Mouse (Mus musculus): ENCODE data around the gene Cnp.
"Not testable (repeated sequence)": the region's sequence is repeated elsewhere in the genome, so short reads cannot be mapped to it uniquely, and the experiment has no call there.

The Cnp gene

GRCm38 (mm10) chr11:100585148-100585547 is 10.4 kb downstream of the Cnp start:
- no peak for DNase-seq (ENCODE audit: low read depth, low spot score)

- DNase-seq (ENCODE audit: low read depth, low spot score), result peak; percentile 63
Observed at GRCm38 (mm10) chr11:100588462-100588861, 13.8 kb downstream of the Cnp start.

GRCm38 (mm10) chr11:100592346-100593046 is 17.8 kb downstream of the Cnp start:
- DNase-seq (ENCODE audit: low read depth, low spot score), result no peak

GRCm38 (mm10) chr11:100594608-100595007 is 19.9 kb downstream of the Cnp start:
- no peak for DNase-seq (ENCODE audit: low read depth, low spot score)

DNA sequence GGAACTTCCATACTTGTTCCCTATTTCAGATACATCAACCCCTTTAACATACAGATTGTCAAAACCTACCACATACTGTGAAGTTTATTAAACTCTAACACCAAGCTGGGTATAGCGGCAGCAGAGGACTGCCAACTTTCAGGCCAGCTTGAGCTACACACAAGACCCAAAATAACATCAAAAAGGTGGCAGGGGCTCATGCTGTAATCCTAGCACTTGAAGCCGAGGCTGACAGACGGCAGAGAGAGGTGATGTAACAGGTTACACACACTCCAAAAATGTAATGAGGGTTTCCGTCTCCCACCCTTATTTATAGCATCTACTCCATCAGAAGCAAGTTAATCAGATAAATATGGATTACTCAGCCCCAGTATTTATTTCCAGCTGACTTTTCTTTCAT is 20.8 kb downstream of the Cnp start:
- DNase-seq (ENCODE audit: low read depth, low spot score), result no peak

DNA sequence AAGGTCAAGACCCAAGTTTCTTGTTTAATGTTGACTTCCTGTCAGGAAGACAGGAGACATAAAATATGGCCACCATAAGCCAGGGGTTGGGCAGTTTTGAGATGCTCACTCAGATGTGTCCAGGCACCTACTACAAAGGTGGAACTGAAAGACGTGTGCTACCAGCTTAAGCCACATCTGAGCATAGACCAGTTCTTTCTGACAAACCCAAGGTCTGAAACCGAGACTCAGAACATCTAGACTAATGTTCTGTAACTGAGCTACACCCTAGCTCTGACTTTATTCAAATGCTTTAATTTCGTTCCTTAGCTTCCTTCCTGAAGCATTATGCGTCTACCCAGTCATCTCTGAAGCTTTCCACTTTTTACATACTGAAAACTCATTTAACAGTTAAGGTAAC is 23.4 kb downstream of the Cnp start:
- DNase-seq (ENCODE audit: low read depth, low spot score), result no peak

DNA sequence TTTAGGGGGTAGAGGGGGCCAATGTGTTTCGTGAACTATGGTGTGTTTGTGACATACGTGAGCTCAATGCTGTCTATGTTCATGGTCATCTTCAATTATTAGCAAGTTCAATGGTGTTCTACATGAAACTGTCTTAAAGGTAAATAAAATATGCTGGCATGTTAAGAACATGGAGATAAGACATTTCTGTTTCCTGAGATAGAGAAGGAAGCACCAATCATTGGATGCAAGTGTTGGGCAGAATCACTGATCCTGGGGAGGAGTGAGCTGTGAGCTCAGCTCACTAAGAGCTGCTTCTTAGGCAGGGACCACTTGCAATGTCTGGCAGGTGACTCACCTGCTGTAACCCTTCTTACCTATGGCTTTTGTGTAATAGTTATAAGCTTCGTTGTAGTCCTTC is 26.7 kb downstream of the Cnp start:
- no peak for DNase-seq (ENCODE audit: low read depth, low spot score)

DNA sequence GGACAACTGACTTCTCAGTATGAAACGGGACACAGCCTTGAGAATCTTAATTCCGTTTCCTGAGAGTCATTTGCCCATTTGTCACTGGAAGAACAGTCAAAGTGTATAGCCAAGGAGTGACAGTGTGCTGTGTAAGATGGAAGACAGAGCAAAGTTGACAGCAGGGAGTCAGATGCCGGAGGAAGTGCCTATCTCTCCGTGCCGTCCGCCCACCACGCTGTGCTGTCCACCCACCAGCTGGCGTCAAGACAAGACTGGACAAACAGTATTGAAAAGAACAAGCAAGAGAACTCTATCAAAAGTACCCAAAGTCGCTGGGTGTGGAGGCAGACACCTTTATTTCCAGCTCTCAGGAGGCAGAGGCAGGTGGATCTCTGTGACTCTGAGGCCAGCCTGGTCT is 28.5 kb downstream of the Cnp start:
- no peak for DNase-seq (ENCODE audit: low read depth, low spot score)

- DNase-seq (ENCODE audit: low read depth, low spot score), result no peak
Observed at GRCm38 (mm10) chr11:100603813-100604212, 29.1 kb downstream of the Cnp start.

- no peak for DNase-seq (ENCODE audit: low read depth, low spot score)
Observed at GRCm38 (mm10) chr11:100604321-100605005, 29.8 kb downstream of the Cnp start.

DNA sequence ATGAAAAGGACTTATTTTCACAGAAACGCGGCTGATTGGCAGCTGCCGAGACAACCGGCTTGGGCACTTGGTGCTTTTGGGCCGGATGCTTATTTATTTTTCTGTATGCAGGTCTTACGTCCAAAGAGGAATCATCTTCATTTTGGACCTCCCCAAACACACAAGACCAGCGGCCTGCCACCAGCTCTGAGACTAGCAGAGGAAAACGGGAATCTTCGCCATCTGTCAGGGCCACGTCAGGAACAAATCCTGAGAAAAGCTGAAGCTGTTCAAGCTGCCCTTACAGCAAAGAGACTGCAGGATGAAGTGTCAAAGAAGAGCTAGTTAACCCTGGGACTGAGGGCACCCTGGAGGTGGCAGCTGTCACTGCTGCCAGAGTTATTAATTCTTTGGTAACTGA is 30.7 kb downstream of the Cnp start:
- DNase-seq (ENCODE audit: low read depth, low spot score), result no peak

- DNase-seq (ENCODE audit: low read depth, low spot score), result peak; percentile 56
Observed at GRCm38 (mm10) chr11:100607121-100607520, 32.4 kb downstream of the Cnp start.

DNA sequence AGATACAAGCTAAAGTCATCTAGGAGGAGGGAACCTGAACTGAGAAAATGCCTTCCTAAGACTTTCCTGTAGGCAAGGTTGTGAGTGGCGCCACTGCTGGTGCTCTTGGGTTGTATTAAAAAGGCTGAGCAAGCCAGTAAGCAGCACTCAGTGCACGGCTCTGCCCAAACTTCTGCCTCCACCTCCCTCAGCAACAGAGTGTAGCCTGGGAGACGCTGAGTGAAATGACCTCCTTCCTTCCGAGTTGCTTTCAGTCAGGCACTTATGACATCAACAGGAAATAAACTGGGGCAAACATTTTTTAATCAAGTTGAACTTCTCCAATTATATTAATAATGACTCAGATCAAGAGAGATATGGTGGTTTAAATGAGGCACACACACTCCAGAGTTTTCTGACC is 34.1 kb downstream of the Cnp start:
- DNase-seq (ENCODE audit: low read depth, low spot score), result peak; percentile 76

GRCm38 (mm10) chr11:100609355-100609996 is 34.8 kb downstream of the Cnp start:
- DNase-seq (ENCODE audit: low read depth, low spot score), result no peak

- DNase-seq (ENCODE audit: low read depth, low spot score), result peak; percentile 62
Observed at GRCm38 (mm10) chr11:100609997-100610680, 35.4 kb downstream of the Cnp start.

- DNase-seq (ENCODE audit: low read depth, low spot score), result peak; percentile 28
Observed at GRCm38 (mm10) chr11:100611627-100612026, 36.9 kb downstream of the Cnp start.

GRCm38 (mm10) chr11:100613241-100613640 is 38.5 kb downstream of the Cnp start:
- DNase-seq (ENCODE audit: low read depth, low spot score), result peak; percentile 28

DNA sequence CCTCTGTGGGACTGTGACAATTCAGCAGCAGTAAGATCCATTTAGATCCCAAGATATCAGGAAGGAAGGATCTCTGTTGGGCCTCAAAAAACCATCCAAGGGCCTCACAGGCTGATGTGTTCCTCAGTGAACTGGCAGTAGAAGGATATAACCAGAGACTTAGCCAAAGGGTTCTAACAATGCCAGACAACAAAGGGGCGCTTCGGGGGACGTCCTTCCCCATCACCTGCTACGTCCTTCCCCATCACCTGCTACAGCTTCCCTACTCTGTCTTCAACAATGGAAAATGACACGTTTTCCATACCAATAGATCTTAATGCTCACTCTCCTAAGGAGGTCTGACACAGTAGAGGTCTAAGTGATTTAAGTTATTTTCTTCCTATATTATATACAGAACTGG is 41.6 kb downstream of the Cnp start:
- DNase-seq (ENCODE audit: low read depth, low spot score), result no peak

DNA sequence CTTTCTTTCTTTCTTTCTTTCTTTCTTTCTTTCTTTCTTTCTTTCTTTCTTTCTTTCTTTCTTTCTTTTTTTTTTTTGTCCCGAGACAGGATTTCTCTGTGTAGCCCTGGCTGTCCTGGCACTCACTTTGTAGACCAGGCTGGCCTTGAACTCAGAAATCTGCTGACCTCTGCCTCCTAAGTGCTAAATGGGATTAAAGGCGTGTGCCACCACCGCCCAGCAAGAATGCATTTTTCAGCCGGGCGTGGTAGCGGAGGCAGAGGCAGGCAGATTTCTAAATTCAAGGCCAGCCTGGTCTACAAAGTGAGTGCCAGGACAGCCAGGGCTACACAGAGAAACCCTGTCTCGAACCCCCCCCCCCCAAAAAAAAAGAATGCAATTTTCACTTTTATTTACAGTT is 42.1 kb downstream of the Cnp start:
- DNase-seq (ENCODE audit: low read depth, low spot score), result not testable (repeated sequence)

GRCm38 (mm10) chr11:100617480-100617879 is 42.8 kb downstream of the Cnp start:
- no peak for DNase-seq (ENCODE audit: low read depth, low spot score)

- DNase-seq (ENCODE audit: low read depth, low spot score), result peak; percentile 86
Observed at GRCm38 (mm10) chr11:100618761-100619484, 44.2 kb downstream of the Cnp start, which contains the start of gene Nkiras2. Nkiras2 (plus strand) TSS chr11:100619244.

Measured in CD4-positive, CD25-positive, alpha-beta regulatory T cell, adult 2 months (primary cell).